Mouse (Mus musculus) stomach, postnatal 0 days (tissue): Measurements from ENCODE around the gene Hbb-bh2.

Experiments used
- CTCF ChIP-seq: IDR thresholded peaks from 2 replicates; pipeline ENCODE4 v1.5.1; 2016; ENCODE audit warnings: antibody characterized with exemption, low read depth, mild to moderate bottlenecking, moderate library complexity
- EP300 ChIP-seq: optimal IDR thresholded peaks from 2 replicates; pipeline ENCODE3; 2016; ENCODE audit warnings: antibody characterized with exemption

DNA sequence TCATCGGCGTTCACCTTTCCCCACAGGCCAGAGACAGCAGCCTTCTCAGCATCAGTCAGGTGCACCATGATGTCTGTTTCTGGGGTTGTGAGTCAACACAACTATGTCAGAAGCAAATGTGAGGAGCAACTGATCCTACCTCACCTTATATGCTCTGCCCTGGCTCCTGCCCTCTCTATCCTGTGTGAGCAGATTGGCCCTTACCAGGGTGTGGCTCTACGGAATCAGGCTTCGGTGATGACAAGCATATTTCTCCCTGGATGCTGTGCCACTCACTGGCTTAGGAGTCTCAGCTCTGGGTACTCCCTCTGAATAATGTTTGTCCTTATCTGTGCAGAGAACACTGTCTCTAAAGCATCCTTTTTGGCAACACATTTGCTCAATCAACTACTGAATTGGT lies 12.5 kb downstream of the Hbb-bh2 start, which contains the start of gene Hbb-bs:
- TF ChIP-seq CTCF = no peak
- TF ChIP-seq EP300 = no peak
